In genomic region chr1:173367356-173368046, GRCm38 (mm10) we compare ENCODE assay signal across 9 mouse cellular contexts. TPM values are rescaled to one million over a fixed set of nuclear protein-coding genes. Genes with fewer than 3 reads are reported as not detected.
DNase-seq lines count a peak whose midpoint lies in the region; ATAC-seq and TF ChIP-seq lines count a peak whose summit lies in the region.
"Had no signal": no experiment of that assay in that cellular context is flagged by ENCODE, and none has a peak within 500 bp of the region (broad histone marks: within the 10 kb centered on the region; RNA-seq: fewer than 3 reads in every experiment).

Cadm3 (minus strand) TSS chr1:173367695.

- no peak within 1 kb of the TSS for H3K27ac ChIP-seq in kidney, postnatal 0 days
- peak within 1 kb of the TSS; percentile 86 for H3K27ac ChIP-seq in hindbrain, postnatal 0 days
- no peak within 1 kb of the TSS for H3K27ac ChIP-seq in liver, embryonic 11.5 days (ENCODE audit: low read depth, low read length)

- H3K9ac ChIP-seq in kidney, postnatal 0 days (ENCODE audit: low read depth, low read length), result no peak within 1 kb of the TSS
- peak within 1 kb of the TSS; percentile 75 for H3K9ac ChIP-seq in hindbrain, postnatal 0 days (replicated peaks; ENCODE audit: low read length)
- H3K9ac ChIP-seq in liver, embryonic 11.5 days (ENCODE audit: low read depth, low read length), result no peak within 1 kb of the TSS

- no peak for DNase-seq in kidney, postnatal 0 days (ENCODE audit: low spot score)
- DNase-seq in kidney, postnatal 36 days, result no peak
- peak; percentile 95 for DNase-seq in cerebellum, postnatal 14 days
- DNase-seq in frontal cortex, postnatal 14 days (ENCODE audit: low spot score in 2 of 2), result peak; percentile 53 to 72
- DNase-seq in hindbrain, postnatal 0 days (ENCODE audit: low spot score), result peak; percentile 87
- DNase-seq in liver, embryonic 11.5 days (ENCODE audit: low spot score), result no peak
- peak; percentile 78 for DNase-seq in right cerebral cortex, adult 18-20 months

- peak within 1 kb of the TSS; percentile 37 for H3K4me3 ChIP-seq in kidney, postnatal 0 days (replicated peaks; ENCODE audit: low read depth, low read length)
- peak within 1 kb of the TSS; percentile 59 for H3K4me3 ChIP-seq in hindbrain, postnatal 0 days (ENCODE audit: low read length)
- H3K4me3 ChIP-seq in liver, embryonic 11.5 days (ENCODE audit: low read depth, low read length), result peak within 1 kb of the TSS; percentile 52

- H3K36me3 ChIP-seq in kidney, postnatal 0 days (ENCODE audit: insufficient read depth, low read length), result no peaks in the 10 kb centered on the region
- H3K36me3 ChIP-seq in hindbrain, postnatal 0 days (ENCODE audit: insufficient read depth, low read length), result no peaks in the 10 kb centered on the region
- no peaks in the 10 kb centered on the region for H3K36me3 ChIP-seq in liver, embryonic 11.5 days (ENCODE audit: control insufficient read depth, insufficient read depth, low read length)

- under 1% methylated on average over 44 of the region's 46 CpGs for WGBS in kidney, postnatal 0 days
- 2% methylated on average over 40 of the region's 46 CpGs for WGBS in hindbrain, postnatal 0 days
- 2% methylated on average over 45 of the region's 46 CpGs for WGBS in liver, embryonic 11.5 days

- H3K9me3 ChIP-seq in kidney, postnatal 0 days (replicated peaks; ENCODE audit: low read length), result no peaks in the 10 kb centered on the region
- no peaks in the 10 kb centered on the region for H3K9me3 ChIP-seq in hindbrain, postnatal 0 days (ENCODE audit: low read length)
- no peaks in the 10 kb centered on the region for H3K9me3 ChIP-seq in liver, embryonic 11.5 days (ENCODE audit: control insufficient read depth, low read length)

- peaks cover 31% of the 10 kb centered on the region for H3K27me3 ChIP-seq in kidney, postnatal 0 days (ENCODE audit: insufficient read depth, low read length)
- no peaks in the 10 kb centered on the region for H3K27me3 ChIP-seq in hindbrain, postnatal 0 days (ENCODE audit: insufficient read depth, low read length)
- H3K27me3 ChIP-seq in liver, embryonic 11.5 days (replicated peaks; ENCODE audit: control insufficient read depth, insufficient read depth, low read length), result peaks cover 54% of the 10 kb centered on the region

- peak; percentile 62 for ATAC-seq in kidney, postnatal 0 days (replicated peaks; ENCODE audit: low FRiP score, low read depth)
- ATAC-seq in hindbrain, postnatal 0 days, result peak; percentile 88
- ATAC-seq in liver, embryonic 11.5 days (replicated peaks; ENCODE audit: low FRiP score), result peak; percentile 30
- ATAC-seq in monocyte, adult 5-6 weeks (replicated peaks; ENCODE audit: insufficient number of reproducible peaks, low FRiP score, low TSS enrichment, poor library complexity, severe bottlenecking), result no peak

- TF ChIP-seq CTCF in kidney, postnatal 0 days (IDR thresholded peaks at IDR 0.05; ENCODE audit: low read depth), result no peak
- TF ChIP-seq CTCF in hindbrain, postnatal 0 days (IDR thresholded peaks at IDR 0.05; ENCODE audit: low read depth), result no peak

- peak within 1 kb of the TSS; percentile 69 for H3K4me2 ChIP-seq in kidney, postnatal 0 days (ENCODE audit: low read length)
- peak within 1 kb of the TSS; percentile 67 for H3K4me2 ChIP-seq in hindbrain, postnatal 0 days (ENCODE audit: low read depth, low read length)
- H3K4me2 ChIP-seq in liver, embryonic 11.5 days, result peak within 1 kb of the TSS; percentile 75

- H3K4me1 ChIP-seq in kidney, postnatal 0 days (replicated peaks; ENCODE audit: insufficient read depth, low read length), result no peaks in the 10 kb centered on the region
- peaks cover 23% of the 10 kb centered on the region for H3K4me1 ChIP-seq in hindbrain, postnatal 0 days (ENCODE audit: insufficient read depth, low read length)
- peaks cover 3% of the 10 kb centered on the region; the same call in 1 of the 2 replicates for H3K4me1 ChIP-seq in liver, embryonic 11.5 days (replicated peaks; ENCODE audit: control insufficient read depth, insufficient read depth, low read length)

RNA-seq across cellular contexts. Expression of gene Cadm3, which starts in this region (rescaled TPM):
- 0.28 and 0.41 TPM in 2 replicates for polyA plus RNA-seq in kidney, postnatal 0 days (2015; fragmentation: Nextera tagmentation; extraction: Ambion mirVana)
- total RNA-seq in hindbrain, postnatal 0 days (2014; rRNA removed), result 533 and 565 TPM in 2 replicates
- polyA plus RNA-seq in hindbrain, postnatal 0 days (2015; fragmentation: Nextera tagmentation; extraction: Ambion mirVana), result 52.5 and 53.1 TPM in 2 replicates
- polyA plus RNA-seq in liver, embryonic 11.5 days (2014; fragmentation: Nextera tagmentation; extraction: Ambion mirVana), result 1.1 and 1.5 TPM in 2 replicates
- 3.2 to 9.0 TPM (median 6.9 TPM) in 3 replicates for total RNA-seq in monocyte, adult 5-6 weeks (2017)
- total RNA-seq: CH12.LX had no signal

Comparison
In these comparisons a context has a peak if more than half of its experiments do, and no peak if none do; other contexts are left out.
1. RNA of gene Cadm3 (total RNA-seq): 533 to 565 TPM in hindbrain, postnatal 0 days; 3.2 to 9.0 TPM in monocyte, adult 5-6 weeks; every median in the first group is over 10 times any median in the second.
2. RNA of gene Cadm3 (polyA plus RNA-seq): 52.5 to 53.1 TPM in hindbrain, postnatal 0 days; 1.1 to 1.5 TPM in liver, embryonic 11.5 days and 0.28 to 0.41 TPM in kidney, postnatal 0 days; every median in the first group is over 10 times any median in the second.
3. Peak in ATAC-seq, H3K4me3 ChIP-seq and H3K4me2 ChIP-seq in kidney, postnatal 0 days; RNA of the gene not detected or under 1 TPM.
4. DNase-seq: peak in cerebellum, postnatal 14 days (2 of 2), frontal cortex, postnatal 14 days (2 of 2), hindbrain, postnatal 0 days (single experiment) and right cerebral cortex, adult 18-20 months (single experiment); none in kidney, postnatal 0 days (single experiment), kidney, postnatal 36 days (0 of 2) and liver, embryonic 11.5 days (single experiment).
5. Peak in every context shown above with its lines, with median percentiles within 50 percentile points of each other: H3K4me2 ChIP-seq and H3K4me3 ChIP-seq.